Mouse (Mus musculus) cortical plate, adult 2 months (tissue): ENCODE results near the gene Inafm2.

Experiments
- CTCF ChIP-seq: fragments of 200-500 bp; IDR thresholded peaks from 2 replicates; pipeline ENCODE4 v1.5.1; 2011; ENCODE audit warnings: mild to moderate bottlenecking, control low read depth, low read length; ENCODE audit not compliant: insufficient read depth; ENCODE audit errors: extremely low read depth
- POLR2A ChIP-seq: fragments of 200-500 bp; IDR thresholded peaks from 2 replicates; pipeline ENCODE4 v1.6.1; 2011; ENCODE audit warnings: mild to moderate bottlenecking, low read length, control low read depth; ENCODE audit not compliant: insufficient read depth; ENCODE audit errors: extremely low read depth

DNA sequence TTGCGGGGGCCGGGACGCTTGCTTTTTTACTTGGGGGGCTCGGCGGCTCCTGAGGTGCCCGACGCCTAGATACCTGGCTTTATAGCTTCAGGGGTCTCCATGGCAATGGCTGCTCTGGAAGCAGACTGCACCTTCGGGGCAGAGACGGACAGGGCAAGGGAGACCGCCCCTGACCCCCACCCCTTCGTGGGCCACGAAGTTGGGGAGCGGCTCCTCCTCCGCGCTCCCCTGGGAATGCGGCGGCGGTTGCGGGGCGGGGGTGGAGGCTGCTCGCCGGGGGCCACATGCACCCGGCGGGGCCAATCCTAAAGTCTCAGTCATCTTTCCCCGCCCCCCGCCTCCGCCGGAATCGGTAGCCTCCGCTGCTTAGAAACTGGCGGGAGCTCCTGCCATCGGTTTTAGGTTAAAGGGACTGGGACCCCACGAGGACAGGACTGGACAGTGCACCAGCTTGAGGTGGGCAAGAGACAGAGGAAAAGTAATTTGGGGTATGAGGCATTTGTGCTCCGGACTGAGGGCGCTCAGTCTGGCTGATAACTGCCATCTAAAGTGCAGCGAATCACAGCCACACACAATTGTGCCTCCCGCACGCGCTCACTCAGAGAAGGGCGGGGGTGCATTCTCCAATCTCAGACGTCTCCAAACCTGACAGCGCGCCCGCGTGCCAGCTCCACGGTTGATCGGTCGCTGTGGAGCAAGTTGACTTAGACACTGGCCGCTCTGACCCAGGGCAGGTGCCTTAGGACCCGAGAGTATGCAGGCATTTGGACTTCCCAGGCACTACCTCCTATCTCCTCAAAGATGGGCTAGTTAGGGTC is 41.4 kb upstream of the Inafm2 start, which contains the start of gene Ankrd63:
- TF ChIP-seq POLR2A (no peak), CTCF (no peak)
